Mouse (Mus musculus): ENCODE measurements around the gene Tbx15. TPM values are rescaled to one million over a fixed set of nuclear protein-coding genes. Genes with fewer than 3 reads are reported as not detected.

Tbx15 gene
- 0.07 and 0.72 TPM in 2 replicates for polyA plus RNA-seq (2012; rRNA removed)

GRCm38 (mm10) chr3:99240213-99240720, at the start of gene Tbx15:
TSS of gene Tbx15 (plus strand) at chr3:99240381.
- Histone ChIP-seq H3K36me3 (ENCODE audit: control insufficient read depth, insufficient read depth, low read length) (no peaks in the 10 kb centered on the region), H3K4me3 (ENCODE audit: insufficient read depth, low read depth, low read length) (peak within 1 kb of the TSS; percentile 10; the same call in 1 of the 2 replicates), H3K27me3 (replicated peaks; ENCODE audit: control insufficient read depth, insufficient read depth, low read length) (peaks cover 11% of the 10 kb centered on the region), H3K4me1 (ENCODE audit: control insufficient read depth, insufficient read depth, low read length) (peaks cover 9% of the 10 kb centered on the region; the same call in 1 of the 2 replicates), H3K27ac (ENCODE audit: insufficient read depth, low read depth, low read length) (no peak within 1 kb of the TSS)
- WGBS, result 2% methylated on average over 20 of the region's 20 CpGs
- no peak for DNase-seq
- TF ChIP-seq CTCF (conservative IDR thresholded peaks at IDR 0.05; ENCODE audit: insufficient read depth, insufficient read length, low read depth, low read length), result no peak
- TF ChIP-seq POLR2A (IDR thresholded peaks at IDR 0.05; ENCODE audit: low read depth, low read length), result no peak

GRCm38 (mm10) chr3:99193576-99193975, 46.6 kb upstream of the Tbx15 start:
- Histone ChIP-seq H3K27ac (ENCODE audit: insufficient read depth, low read depth, low read length) (no peak overlapping the region), H3K27me3 (replicated peaks; ENCODE audit: control insufficient read depth, insufficient read depth, low read length) (no peaks in the 10 kb centered on the region), H3K36me3 (ENCODE audit: control insufficient read depth, insufficient read depth, low read length) (no peaks in the 10 kb centered on the region), H3K4me3 (ENCODE audit: insufficient read depth, low read depth, low read length) (no peak overlapping the region), H3K4me1 (ENCODE audit: control insufficient read depth, insufficient read depth, low read length) (no peaks in the 10 kb centered on the region)
- DNase-seq, result no peak
- 86% methylated on average over 4 of the region's 4 CpGs for WGBS
- TF ChIP-seq POLR2A (IDR thresholded peaks at IDR 0.05; ENCODE audit: low read depth, low read length), result no peak
- TF ChIP-seq CTCF (conservative IDR thresholded peaks at IDR 0.05; ENCODE audit: insufficient read depth, insufficient read length, low read depth, low read length), result no peak

GRCm38 (mm10) chr3:99203331-99203730, 36.9 kb upstream of the Tbx15 start:
- Histone ChIP-seq H3K36me3 (ENCODE audit: control insufficient read depth, insufficient read depth, low read length) (no peaks in the 10 kb centered on the region), H3K4me1 (ENCODE audit: control insufficient read depth, insufficient read depth, low read length) (no peaks in the 10 kb centered on the region), H3K27ac (ENCODE audit: insufficient read depth, low read depth, low read length) (no peak overlapping the region), H3K4me3 (ENCODE audit: insufficient read depth, low read depth, low read length) (no peak overlapping the region), H3K27me3 (replicated peaks; ENCODE audit: control insufficient read depth, insufficient read depth, low read length) (no peaks in the 10 kb centered on the region)
- no peak for DNase-seq
- no peak for TF ChIP-seq CTCF (conservative IDR thresholded peaks at IDR 0.05; ENCODE audit: insufficient read depth, insufficient read length, low read depth, low read length)
- TF ChIP-seq POLR2A (IDR thresholded peaks at IDR 0.05; ENCODE audit: low read depth, low read length), result no peak

- H3K36me3 ChIP-seq (ENCODE audit: control insufficient read depth, insufficient read depth, low read length), result no peaks in the 10 kb centered on the region
- TF ChIP-seq POLR2A (IDR thresholded peaks at IDR 0.05; ENCODE audit: low read depth, low read length) (no peak), CTCF (conservative IDR thresholded peaks at IDR 0.05; ENCODE audit: insufficient read depth, insufficient read length, low read depth, low read length) (no peak)
- H3K27ac ChIP-seq (ENCODE audit: insufficient read depth, low read depth, low read length), result no peak overlapping the region
- no peak for DNase-seq
- H3K4me3 ChIP-seq (ENCODE audit: insufficient read depth, low read depth, low read length), result no peak overlapping the region
- WGBS, result 63% methylated on average over 1 of the region's 1 CpGs
- H3K4me1 ChIP-seq (ENCODE audit: control insufficient read depth, insufficient read depth, low read length), result no peaks in the 10 kb centered on the region
- H3K27me3 ChIP-seq (replicated peaks; ENCODE audit: control insufficient read depth, insufficient read depth, low read length), result no peaks in the 10 kb centered on the region
Observed at GRCm38 (mm10) chr3:99208416-99208815, 31.8 kb upstream of the Tbx15 start.

- Histone ChIP-seq H3K4me1 (ENCODE audit: control insufficient read depth, insufficient read depth, low read length) (no peaks in the 10 kb centered on the region), H3K4me3 (ENCODE audit: insufficient read depth, low read depth, low read length) (no peak overlapping the region), H3K27ac (ENCODE audit: insufficient read depth, low read depth, low read length) (no peak overlapping the region), H3K36me3 (ENCODE audit: control insufficient read depth, insufficient read depth, low read length) (peaks cover 1% of the 10 kb centered on the region; the same call in 1 of the 2 replicates), H3K27me3 (replicated peaks; ENCODE audit: control insufficient read depth, insufficient read depth, low read length) (no peaks in the 10 kb centered on the region)
- WGBS, result 56% methylated on average over 14 of the region's 14 CpGs
- TF ChIP-seq POLR2A (IDR thresholded peaks at IDR 0.05; ENCODE audit: low read depth, low read length), result no peak
- TF ChIP-seq CTCF (conservative IDR thresholded peaks at IDR 0.05; ENCODE audit: insufficient read depth, insufficient read length, low read depth, low read length), result no peak
- DNase-seq, result no peak
Observed at GRCm38 (mm10) chr3:99211105-99211698, 29.0 kb upstream of the Tbx15 start.

- Histone ChIP-seq H3K4me3 (ENCODE audit: insufficient read depth, low read depth, low read length) (no peak overlapping the region), H3K36me3 (ENCODE audit: control insufficient read depth, insufficient read depth, low read length) (no peaks in the 10 kb centered on the region), H3K27ac (ENCODE audit: insufficient read depth, low read depth, low read length) (no peak overlapping the region), H3K4me1 (ENCODE audit: control insufficient read depth, insufficient read depth, low read length) (no peaks in the 10 kb centered on the region), H3K27me3 (replicated peaks; ENCODE audit: control insufficient read depth, insufficient read depth, low read length) (no peaks in the 10 kb centered on the region; the same call in 1 of the 2 replicates)
- 82% methylated on average over 2 of the region's 2 CpGs for WGBS
- no peak for TF ChIP-seq POLR2A (IDR thresholded peaks at IDR 0.05; ENCODE audit: low read depth, low read length)
- no peak for TF ChIP-seq CTCF (conservative IDR thresholded peaks at IDR 0.05; ENCODE audit: insufficient read depth, insufficient read length, low read depth, low read length)
- DNase-seq, result no peak
Observed at GRCm38 (mm10) chr3:99227807-99228206, 12.4 kb upstream of the Tbx15 start.

GRCm38 (mm10) chr3:99233393-99234318, 6.5 kb upstream of the Tbx15 start:
- Histone ChIP-seq H3K36me3 (ENCODE audit: control insufficient read depth, insufficient read depth, low read length) (no peaks in the 10 kb centered on the region), H3K27ac (ENCODE audit: insufficient read depth, low read depth, low read length) (no peak overlapping the region), H3K4me3 (ENCODE audit: insufficient read depth, low read depth, low read length) (no peak overlapping the region), H3K4me1 (ENCODE audit: control insufficient read depth, insufficient read depth, low read length) (no peaks in the 10 kb centered on the region), H3K27me3 (replicated peaks; ENCODE audit: control insufficient read depth, insufficient read depth, low read length) (peaks cover 4% of the 10 kb centered on the region; the same call in 1 of the 2 replicates)
- TF ChIP-seq POLR2A (IDR thresholded peaks at IDR 0.05; ENCODE audit: low read depth, low read length), result no peak
- TF ChIP-seq CTCF (conservative IDR thresholded peaks at IDR 0.05; ENCODE audit: insufficient read depth, insufficient read length, low read depth, low read length), result 0 out of 2 replicates have a peak, but pooled peaks have one; percentile 5
- DNase-seq, result peak; percentile 49
- WGBS, result 5% methylated on average over 20 of the region's 20 CpGs

All from kidney, adult 2 months (tissue).